Mouse (Mus musculus) erythroblast, embryonic 14.5 days (primary cell): ENCODE measurements around the gene 9230113P08Rik.

Source experiments
- GATA1 ChIP-seq: IDR thresholded peaks from 2 replicates; pipeline ENCODE4 v1.6.1; 2012; ENCODE audit warnings: low read length, inconsistent platforms, mixed read lengths
- TAL1 ChIP-seq: IDR thresholded peaks from 3 replicates; pipeline ENCODE4 v1.6.1; 2012; ENCODE audit warnings: low read length, inconsistent platforms, mixed read lengths

DNA sequence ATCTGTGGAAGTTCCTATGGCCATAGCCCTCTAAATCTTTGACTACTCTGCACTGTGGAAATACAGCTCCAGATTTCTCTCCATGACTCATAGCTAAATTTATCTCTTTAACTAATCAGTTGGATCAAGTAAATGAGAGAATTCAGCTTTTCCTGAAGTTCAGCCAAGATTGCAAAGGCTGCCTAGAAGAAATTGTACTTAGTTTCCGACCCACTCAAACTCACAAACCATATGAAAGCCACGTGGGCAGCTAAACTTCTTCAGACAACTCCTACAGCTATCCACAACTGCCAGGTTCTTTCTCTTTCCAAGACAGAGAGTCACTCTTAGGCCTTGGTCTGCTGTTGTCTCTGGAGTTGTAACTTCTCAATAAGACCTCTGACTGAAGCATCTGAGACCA lies 3.7 kb upstream of the 9230113P08Rik start:
- no peak for TF ChIP-seq GATA1
- no peak for TF ChIP-seq TAL1
